Mouse (Mus musculus) gastrocnemius, postnatal 36 days (tissue): ENCODE results near the gene Trp53bp2. TPM values are rescaled to one million over a fixed set of nuclear protein-coding genes. Genes with fewer than 3 reads are reported as not detected.

Source experiments
- DNase-seq, 2 experiments: peaks; one replicate each; pipeline ENCODE4 v3.0.0; 2022
- intact Hi-C: fragments of 180-260 bp; cut with DNase I; formaldehyde crosslinking; loops from one replicate; pipeline ENCODE4 v1.15.1; 2025
- total RNA-seq, 2 experiments: library from RNA; stranded (reverse); gene quantifications; 2 replicates each; pipeline ENCODE4 v1.2.3; 2021

The Trp53bp2 gene
- total RNA-seq, 2 experiments from 2014 or later, result 7.5 to 10.5 TPM

GRCm38 (mm10) chr1:182496685-182497084, 87.7 kb downstream of the Trp53bp2 start:
- intact Hi-C loops, result no loop called here
- no peak for DNase-seq

DNA sequence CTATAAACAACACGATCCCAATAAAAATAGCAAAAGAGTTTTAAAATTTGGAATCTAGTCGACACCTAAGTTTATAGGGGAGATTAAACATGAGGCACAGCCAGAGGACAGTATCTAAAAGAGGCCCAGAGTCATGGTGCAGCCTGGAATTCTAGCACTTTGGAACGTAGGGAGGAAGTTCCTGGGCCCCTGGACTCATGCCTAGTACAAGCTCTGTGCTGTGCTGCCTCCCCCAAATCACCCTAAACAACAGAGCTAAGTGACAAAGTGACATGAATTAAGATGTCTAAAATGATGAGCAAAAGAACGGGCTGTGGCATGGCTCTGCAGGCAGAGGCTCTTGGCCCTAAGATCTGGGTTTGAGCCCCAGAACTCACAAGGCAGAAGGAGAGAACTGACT, 88.8 kb downstream of the Trp53bp2 start:
- intact Hi-C loops, result no loop called here
- no peak for DNase-seq

DNA sequence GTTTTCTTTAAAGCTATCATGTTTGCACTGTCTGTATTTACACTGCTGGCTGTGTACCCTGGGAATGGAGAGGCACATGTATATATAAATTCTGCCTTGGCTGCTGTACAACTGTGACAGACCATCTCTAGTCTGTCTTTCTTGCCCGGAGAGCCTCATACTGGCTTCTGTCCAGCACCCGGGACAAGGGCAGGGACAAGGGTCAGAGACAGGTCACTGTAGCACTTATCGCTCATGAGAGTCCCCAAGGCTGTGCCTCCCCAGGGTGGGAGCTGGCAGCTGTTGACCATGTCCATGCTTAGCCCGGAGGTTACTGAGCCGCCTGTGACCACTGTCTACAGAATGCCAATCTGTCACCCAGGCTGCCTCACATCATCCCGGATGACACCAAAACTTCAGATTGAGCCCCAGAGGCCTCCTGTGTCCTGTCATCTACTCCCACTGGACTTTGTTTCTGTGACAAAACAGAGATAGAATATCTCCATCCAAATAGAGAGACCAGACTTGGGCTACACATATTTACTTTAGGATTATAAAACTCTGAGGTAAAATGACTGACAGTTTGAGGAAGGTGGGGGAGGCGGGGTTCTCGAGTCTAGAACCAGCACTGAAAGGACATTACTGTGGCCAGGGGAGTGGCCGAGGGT, 90.6 kb downstream of the Trp53bp2 start:
- DNase-seq, result no peak
- intact Hi-C loops, result no loop called here

DNA sequence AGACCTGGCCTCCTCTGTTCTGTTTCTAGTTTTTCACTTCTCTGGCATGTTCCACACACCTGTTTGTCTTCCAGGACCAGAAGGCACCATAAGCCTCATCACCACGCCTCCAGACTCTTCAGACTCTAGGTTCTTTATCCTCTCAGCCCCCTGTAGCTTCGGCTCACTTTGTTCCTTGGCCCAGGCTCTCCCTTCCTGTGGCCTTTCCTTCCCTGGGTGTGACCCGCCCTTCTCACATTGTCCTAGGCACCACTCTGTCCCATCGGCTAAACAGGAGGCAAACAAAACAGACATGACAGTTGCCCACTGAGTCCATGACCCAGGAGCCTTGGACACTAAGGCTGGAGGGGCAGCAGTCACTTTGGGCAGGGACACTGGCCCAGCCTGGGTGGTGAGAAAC, 91.3 kb downstream of the Trp53bp2 start:
- intact Hi-C loops, result no loop called here

DNA sequence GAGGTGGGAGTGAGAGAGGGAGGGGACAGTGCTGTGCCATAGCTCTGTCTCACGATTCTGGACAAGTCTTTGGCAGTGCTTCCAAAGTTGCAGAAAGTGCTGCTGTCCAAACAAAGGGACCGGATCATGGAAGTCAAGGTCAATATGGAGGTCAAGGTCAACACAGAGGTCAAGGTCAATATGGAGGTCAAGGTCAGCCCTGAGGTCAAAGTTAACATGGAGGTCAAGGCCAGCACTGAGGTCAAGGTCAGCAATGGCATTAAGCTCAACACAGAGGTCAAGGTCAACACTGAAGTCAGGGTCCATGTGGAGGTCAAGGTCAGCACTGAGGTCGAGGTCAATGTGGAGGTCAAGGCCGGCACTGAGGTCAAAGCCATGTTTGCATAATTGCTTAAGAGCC, 91.9 kb downstream of the Trp53bp2 start:
- DNase-seq, result no peak
- intact Hi-C loops, result no loop called here

More for the DNA sequence above, 91.3 kb downstream of the Trp53bp2 start:
- DNase-seq, result no peak

- DNase-seq, result peak in 1 of 2 experiments; percentile 50
- intact Hi-C loops, result no loop called here
Observed at GRCm38 (mm10) chr1:182501815-182502405, 92.9 kb downstream of the Trp53bp2 start.

DNA sequence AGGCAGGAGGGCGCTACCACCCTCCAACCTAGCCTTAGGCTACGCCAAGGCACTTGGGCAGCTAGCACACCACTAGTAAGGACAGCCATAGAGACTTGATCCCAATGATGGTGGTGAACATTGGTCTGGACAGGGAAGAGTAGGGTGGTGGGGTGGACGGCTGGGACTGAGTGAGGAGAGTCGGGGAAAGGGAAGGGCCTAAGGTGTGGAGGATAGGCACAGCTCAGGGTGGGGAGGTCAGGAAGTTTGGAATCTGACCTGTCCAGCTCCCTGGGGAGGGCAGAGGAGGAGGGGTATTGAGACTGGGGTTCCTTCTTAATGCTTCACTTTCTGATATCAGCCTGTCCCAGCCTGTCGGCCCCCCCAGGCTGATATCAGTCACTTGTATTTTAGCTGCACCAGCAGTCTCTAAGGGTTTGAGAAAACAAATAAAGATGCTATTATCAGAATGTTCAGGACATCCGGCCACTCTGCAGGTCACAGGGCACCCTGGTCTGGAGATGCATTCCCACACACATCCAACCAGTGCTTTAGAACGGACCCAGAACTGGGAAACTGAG, 93.6 kb downstream of the Trp53bp2 start:
- DNase-seq, result no peak
- intact Hi-C loops, result no loop called here

GRCm38 (mm10) chr1:182503206-182503900, 94.4 kb downstream of the Trp53bp2 start:
- intact Hi-C loops, result no loop called here
- no peak for DNase-seq

- DNase-seq, result peak in 1 of 2 experiments; percentile 70
- intact Hi-C loops, result no loop called here
Observed at GRCm38 (mm10) chr1:182504223-182504622, 95.3 kb downstream of the Trp53bp2 start.

DNA sequence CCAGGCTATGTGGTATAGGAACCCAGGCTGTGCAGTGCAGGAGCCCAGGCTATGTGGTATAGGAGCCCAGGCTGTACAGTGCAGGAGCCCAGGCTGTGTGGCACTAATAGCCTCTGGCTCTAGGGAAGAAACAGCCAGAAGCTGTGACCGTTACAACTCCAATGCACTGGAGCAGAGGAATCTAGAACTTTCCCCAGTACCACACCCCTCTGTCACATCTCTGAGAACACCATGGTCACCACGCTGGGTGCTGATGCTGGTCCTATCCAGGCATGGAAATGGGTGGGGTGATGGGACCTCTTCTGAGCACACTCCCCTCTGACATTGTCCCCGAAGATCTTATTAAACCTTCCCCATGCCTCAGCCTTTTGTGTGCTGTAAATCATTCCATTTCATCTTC, 96.3 kb downstream of the Trp53bp2 start:
- intact Hi-C loops, result no loop called here
- DNase-seq, result no peak

DNA sequence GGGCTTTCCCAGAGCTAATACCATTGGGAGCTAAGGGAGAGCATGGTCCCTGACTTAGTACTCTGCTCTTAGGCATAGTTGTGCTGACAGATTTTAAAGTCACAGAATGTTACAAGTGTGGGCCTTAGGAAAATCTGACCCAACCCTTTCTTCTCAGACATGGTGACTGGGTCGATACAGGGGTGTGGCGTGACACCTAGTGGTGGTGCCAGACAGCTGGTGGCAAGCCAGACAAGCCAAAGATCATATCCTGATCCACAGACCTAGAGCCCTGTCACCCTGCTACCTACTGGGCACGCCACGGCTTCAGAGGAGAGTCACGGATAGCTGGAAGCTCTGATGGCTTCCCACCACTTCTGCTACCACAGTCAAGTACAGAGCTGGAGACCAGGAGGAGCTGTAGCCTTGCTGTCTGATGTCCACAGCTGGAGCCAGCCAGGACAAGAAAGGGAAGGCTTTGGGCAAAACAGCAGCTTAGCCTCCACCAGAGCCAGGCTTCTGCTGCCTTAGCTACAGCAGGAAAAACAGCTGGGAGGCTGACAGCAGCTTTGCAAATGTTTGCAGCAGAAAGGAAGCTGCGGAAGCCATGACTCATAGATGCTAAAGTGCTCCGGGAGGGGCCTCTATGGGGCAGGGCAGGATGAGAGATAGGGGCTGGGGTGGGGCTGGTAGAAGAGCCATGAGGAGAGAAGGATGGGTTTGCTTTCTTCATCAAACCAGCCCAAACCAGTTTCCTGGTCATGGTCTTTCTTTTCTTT, 97.4 kb downstream of the Trp53bp2 start:
- DNase-seq, result peak; percentile 56 to 63
- intact Hi-C loops, result no loop called here

DNA sequence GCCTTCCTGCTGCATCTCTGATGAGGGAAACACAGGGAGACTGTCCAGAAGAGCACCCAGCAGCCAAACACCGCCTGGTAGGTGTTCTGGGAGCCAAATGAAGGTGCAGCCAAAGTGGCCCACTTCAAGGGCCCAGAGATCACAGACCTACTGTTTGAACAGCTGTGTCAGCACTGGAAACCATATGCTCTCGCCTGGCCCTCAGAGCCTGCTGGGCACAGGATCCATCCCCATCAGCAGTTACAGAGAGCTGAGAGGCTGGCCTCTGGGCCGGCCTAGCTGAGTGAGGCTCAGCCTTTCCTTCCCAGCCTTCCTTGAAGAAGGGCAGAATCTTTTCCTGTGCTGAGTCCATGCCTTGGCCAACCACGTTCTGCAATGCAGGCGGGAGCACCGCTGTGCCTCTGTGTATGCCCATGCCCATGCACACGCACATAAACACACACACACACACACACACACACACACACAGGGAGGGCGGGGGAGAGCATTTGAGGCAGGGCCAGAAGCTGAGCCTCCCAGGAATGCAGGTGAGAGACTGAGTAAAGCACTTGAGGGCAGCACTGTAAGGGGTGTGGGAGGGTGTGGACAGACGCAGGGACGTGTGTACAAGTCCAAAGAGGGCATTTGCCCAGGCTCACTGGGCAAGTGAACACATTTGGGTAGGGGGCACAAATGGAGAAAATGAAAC, 100.3 kb downstream of the Trp53bp2 start:
- intact Hi-C loops, result no loop called here
- no peak for DNase-seq

DNA sequence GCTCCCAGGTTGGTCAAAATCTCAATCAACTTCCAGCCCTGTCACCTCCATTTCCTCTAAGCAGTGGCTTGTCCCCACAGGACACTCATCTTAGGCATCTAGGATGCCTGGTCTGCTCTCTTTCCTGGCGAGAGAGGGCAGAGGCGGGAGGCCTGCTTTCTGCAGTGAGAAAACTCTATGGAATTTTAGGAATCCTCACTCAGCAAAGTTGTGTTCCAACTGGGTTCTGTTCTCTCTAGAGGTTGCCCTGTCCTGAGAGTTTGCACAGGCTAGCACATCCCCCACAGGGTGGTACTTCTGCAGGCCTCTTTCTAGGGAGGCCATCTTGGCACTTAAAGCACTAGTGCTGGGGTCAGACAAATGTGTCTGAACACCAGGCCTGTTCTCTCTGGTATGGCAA, 102.1 kb downstream of the Trp53bp2 start:
- DNase-seq, result no peak
- intact Hi-C loops, result no loop called here

DNA sequence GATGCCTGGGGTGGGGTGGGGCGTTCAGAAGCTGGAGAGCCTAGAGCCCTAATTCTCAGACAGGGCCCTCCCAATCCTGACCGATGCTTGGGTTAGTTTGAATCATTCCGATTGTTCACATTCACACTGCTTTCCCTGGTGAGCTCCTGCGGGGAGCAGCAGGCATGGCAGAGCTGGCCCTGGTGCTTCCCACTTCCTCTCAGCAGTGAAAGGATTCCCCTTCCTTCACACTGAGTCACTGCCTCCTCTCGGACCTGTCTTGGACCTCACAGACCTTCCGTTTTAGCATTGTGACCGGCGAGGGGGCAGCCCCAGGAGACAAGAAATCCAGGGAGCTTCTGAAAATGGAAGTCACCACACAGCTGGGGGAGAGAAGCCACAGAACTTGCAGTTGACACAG, 102.8 kb downstream of the Trp53bp2 start:
- intact Hi-C loops, result no loop called here
- DNase-seq, result no peak

Other genes with a start within 250 kb of the Trp53bp2 start
- not detected for gene Vmn1r1, start 244.7 kb upstream of the Trp53bp2 start, total RNA-seq
- gene Degs1, start 126.4 kb upstream of the Trp53bp2 start, total RNA-seq, result 10 to 100 TPM; 16.1 to 19.5 TPM
- gene Fbxo28, start 67.5 kb upstream of the Trp53bp2 start, total RNA-seq, result 10 to 100 TPM; 17.3 to 17.5 TPM
- 10 to 100 TPM; 43.9 to 51.1 TPM for gene Capn2, start 108.4 kb downstream of the Trp53bp2 start, total RNA-seq
- not detected for gene Capn8, start 155.8 kb downstream of the Trp53bp2 start, total RNA-seq